Mouse (Mus musculus) olfactory bulb, adult 2 months (tissue): ENCODE measurements around the gene Col8a2. TPM values are rescaled to one million over a fixed set of nuclear protein-coding genes. Genes with fewer than 3 reads are reported as not detected.

Source experiments
- H3K27ac ChIP-seq: fragments of 200-500 bp; 2 replicates; pipeline ENCODE4 v1.5.1; 2012; ENCODE audit warnings: low read depth, low read length; ENCODE audit not compliant: insufficient read depth
- H3K4me1 ChIP-seq: fragments of 200-500 bp; 2 replicates; pipeline ENCODE4 v1.6.1; 2012; ENCODE audit warnings: low read length; ENCODE audit not compliant: control insufficient read depth, insufficient read depth
- H3K4me3 ChIP-seq: fragments of 200-500 bp; 2 replicates; pipeline ENCODE4 v1.5.1; 2012; ENCODE audit warnings: mild to moderate bottlenecking, low read depth, low read length, moderate library complexity; ENCODE audit not compliant: insufficient read depth
- CTCF ChIP-seq: fragments of 200-500 bp; IDR thresholded peaks from 2 replicates; pipeline ENCODE4 v1.5.1; 2012; ENCODE audit warnings: low read depth, mild to moderate bottlenecking, low read length, moderate library complexity; ENCODE audit not compliant: insufficient read depth
- POLR2A ChIP-seq: fragments of 200-500 bp; IDR thresholded peaks from 2 replicates; pipeline ENCODE4 v1.6.1; 2012; ENCODE audit warnings: mild to moderate bottlenecking, low read depth, low read length, moderate library complexity; ENCODE audit not compliant: insufficient read depth
- WGBS: fragments of 180-500 bp; shearing (Covaris S2); methylation state at CpG from one replicate; pipeline ENCODE4 v1.1.7; 2018; 5-methylcytosine and 5-hydroxymethylcytosine counted together
- polyA plus RNA-seq: library from polyadenylated mRNA; stranded (reverse); fragments of >200 nt; gene quantifications from 2 replicates; pipeline ENCODE4 v1.2.4, GENCODE M21; 2012; ENCODE audit warnings: low replicate concordance; ENCODE audit not compliant: missing spikeins, insufficient read depth, insufficient read length

The Col8a2 gene
- polyA plus RNA-seq, 1 experiment = not detected

DNA sequence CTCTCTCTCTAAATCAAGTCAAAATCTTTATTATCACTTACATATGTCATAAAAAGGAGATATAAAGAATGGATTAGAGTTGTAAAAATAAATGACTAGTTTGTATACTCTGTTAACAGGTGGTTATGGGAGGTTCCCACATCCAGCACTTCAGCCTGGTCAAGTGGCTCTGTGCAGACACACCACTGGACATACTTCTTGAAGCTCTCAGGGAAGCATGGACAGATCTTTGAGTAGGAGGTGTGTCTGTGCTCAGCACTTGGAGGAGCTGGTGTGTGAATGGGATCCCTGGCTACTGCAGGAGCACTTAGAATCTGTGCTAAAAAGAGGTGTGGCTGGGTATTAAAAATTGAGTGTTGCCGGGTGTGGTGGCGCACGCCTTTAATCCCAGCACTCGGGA is 43.7 kb downstream of the Col8a2 start:
- H3K27ac ChIP-seq = no peak overlapping the region
- TF ChIP-seq CTCF (no peak), POLR2A (no peak)
- no peak overlapping the region for H3K4me3 ChIP-seq
- 94% methylated on average over 4 of the region's 4 CpGs for WGBS
- peaks cover 3% of the 10 kb centered on the region; the same call in 1 of the 2 replicates for H3K4me1 ChIP-seq

DNA sequence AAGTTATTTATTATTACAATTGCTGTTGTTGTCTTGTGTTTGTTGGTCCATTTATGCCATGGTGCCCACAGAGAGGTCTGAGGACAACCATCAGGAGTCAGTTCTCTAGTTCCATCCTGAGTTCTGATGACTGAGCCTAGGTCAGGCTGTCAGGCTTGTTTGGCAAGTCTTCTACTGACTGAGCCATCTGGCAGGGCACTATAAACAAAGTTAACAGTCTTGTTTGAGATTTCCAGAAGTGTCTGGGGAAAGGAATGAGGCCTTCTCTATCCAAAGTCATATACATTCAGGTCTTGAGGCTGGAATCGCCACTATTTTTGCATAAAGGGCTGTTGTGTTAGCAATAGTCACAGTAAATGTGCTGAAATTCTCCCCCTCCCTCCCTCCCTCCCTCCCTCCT is 45.2 kb downstream of the Col8a2 start:
- no peak for TF ChIP-seq CTCF
- TF ChIP-seq POLR2A = no peak
- Histone ChIP-seq H3K4me1 (no peaks in the 10 kb centered on the region), H3K27ac (no peak overlapping the region), H3K4me3 (no peak overlapping the region)
- 70% methylated on average over 1 of the region's 1 CpGs for WGBS

DNA sequence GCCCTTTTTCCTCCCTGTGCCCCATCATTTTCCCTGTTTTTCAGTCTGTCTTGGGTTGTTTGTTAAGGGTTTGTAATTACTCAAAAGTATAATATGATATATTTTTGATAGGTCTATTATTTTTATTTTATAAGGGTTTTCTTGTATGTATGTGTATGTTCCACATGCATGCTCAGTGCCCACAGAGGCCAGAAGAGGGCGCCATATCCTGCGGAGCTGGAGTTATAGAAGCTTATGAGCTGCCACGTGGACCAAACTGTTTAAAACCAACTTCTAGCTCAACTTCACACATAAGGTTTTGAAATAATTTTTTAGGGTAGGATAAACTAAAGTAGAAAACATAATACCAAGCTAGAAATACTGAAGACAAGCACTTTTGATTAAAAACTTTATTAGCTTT is 45.8 kb downstream of the Col8a2 start:
- Histone ChIP-seq H3K4me3 (no peak overlapping the region), H3K27ac (no peak overlapping the region), H3K4me1 (no peaks in the 10 kb centered on the region)
- WGBS = 55% methylated on average over 3 of the region's 3 CpGs
- TF ChIP-seq POLR2A = no peak
- no peak for TF ChIP-seq CTCF

DNA sequence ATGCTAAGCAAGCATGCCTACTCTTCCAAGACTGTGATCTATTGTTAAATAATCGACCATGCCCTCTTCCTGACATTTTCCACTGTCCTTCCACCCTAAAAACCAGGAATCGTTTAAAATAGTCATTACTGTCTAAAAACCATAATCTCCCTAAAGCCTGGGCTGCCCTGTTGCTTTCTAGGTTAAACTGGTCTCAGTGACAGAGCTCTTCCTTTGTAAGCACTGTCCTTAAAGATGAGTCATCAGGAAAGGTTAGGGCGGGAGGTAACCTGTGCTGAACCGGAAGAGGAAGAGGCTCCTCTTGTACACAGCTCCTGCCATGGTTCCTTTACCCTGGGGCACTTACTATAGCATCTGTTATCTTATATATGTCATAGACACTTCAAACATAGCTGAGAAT is 52.9 kb downstream of the Col8a2 start:
- no peak for TF ChIP-seq POLR2A
- TF ChIP-seq CTCF = no peak
- Histone ChIP-seq H3K4me3 (no peak overlapping the region), H3K4me1 (no peaks in the 10 kb centered on the region), H3K27ac (no peak overlapping the region)
- 53% methylated on average over 4 of the region's 4 CpGs for WGBS

DNA sequence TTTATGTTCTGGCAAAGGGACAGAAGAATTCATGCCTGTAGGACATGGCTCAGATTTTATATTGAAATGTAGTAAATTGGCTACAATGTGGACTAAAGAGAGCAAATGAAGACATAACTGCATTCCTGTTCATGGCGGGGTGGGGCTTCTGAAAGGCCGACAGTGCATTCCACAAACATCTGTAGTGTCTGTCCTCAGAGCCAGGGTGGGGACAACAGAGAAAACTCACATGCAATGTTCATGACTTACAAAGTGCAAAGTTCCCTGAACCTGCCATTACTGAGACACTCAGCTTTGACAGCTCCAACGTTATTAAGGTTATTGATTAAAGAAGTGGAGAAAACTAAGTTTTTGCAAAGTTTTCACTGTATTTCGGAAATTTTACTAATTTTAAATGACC is 56.9 kb downstream of the Col8a2 start:
- no peak for TF ChIP-seq CTCF
- TF ChIP-seq POLR2A = no peak
- WGBS = 81% methylated on average over 4 of the region's 4 CpGs

DNA sequence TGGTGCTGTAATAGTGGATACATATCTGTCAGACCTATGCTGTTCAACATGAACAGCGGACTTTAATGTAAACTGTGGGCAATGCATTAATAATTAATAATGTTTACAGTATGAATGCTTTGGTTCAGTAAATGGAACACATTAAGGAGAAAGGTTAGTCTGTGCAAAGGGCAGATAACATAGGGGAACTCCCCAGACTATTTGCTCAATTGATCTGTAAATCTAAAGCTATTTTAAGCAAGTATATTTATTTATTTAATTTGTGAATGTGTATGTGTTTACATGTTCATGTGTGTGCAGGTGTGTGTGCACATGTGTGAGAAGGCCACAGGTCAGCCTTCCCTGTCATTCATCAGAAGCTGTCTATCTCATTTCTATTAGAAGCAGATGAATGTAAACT is 73.5 kb downstream of the Col8a2 start:
- H3K27ac ChIP-seq = no peak overlapping the region
- 96% methylated on average over 1 of the region's 1 CpGs for WGBS
- TF ChIP-seq POLR2A (no peak), CTCF (no peak)
- no peak overlapping the region for H3K4me3 ChIP-seq
- H3K4me1 ChIP-seq = no peaks in the 10 kb centered on the region

More for the DNA sequence above, 56.9 kb downstream of the Col8a2 start:
- Histone ChIP-seq H3K4me3 (no peak overlapping the region), H3K27ac (no peak overlapping the region), H3K4me1 (no peaks in the 10 kb centered on the region)

Other genes with a start within 250 kb of the Col8a2 start
- not detected in 2 replicates for gene Mrps15, start 239.9 kb upstream of the Col8a2 start, polyA plus RNA-seq
- gene Oscp1, start 228.2 kb upstream of the Col8a2 start, polyA plus RNA-seq = not detected in 2 replicates
- gene Lsm10, start 190.2 kb upstream of the Col8a2 start, polyA plus RNA-seq = not detected in 2 replicates
- not detected in 2 replicates for gene Stk40, start 182.8 kb upstream of the Col8a2 start, polyA plus RNA-seq
- gene Eva1b, start 139.0 kb upstream of the Col8a2 start, polyA plus RNA-seq = not detected in 2 replicates
- gene Sh3d21, start 123.3 kb upstream of the Col8a2 start, polyA plus RNA-seq = not detected in 2 replicates
- gene Thrap3, start 84.0 kb upstream of the Col8a2 start, polyA plus RNA-seq = 165 and 783 TPM in 2 replicates
- gene Map7d1, start 30.4 kb upstream of the Col8a2 start, polyA plus RNA-seq = 379 TPM in 1 of 2 replicates, not detected in the other
- gene Trappc3, start 24.5 kb upstream of the Col8a2 start, polyA plus RNA-seq = 342 TPM in 1 of 2 replicates, not detected in the other
- not detected in 2 replicates for gene Adprhl2, start 34.9 kb downstream of the Col8a2 start, polyA plus RNA-seq
- not detected in 2 replicates for gene Tekt2, start 38.9 kb downstream of the Col8a2 start, polyA plus RNA-seq
- gene Ago3, start 142.8 kb downstream of the Col8a2 start, polyA plus RNA-seq = 39.0 TPM in 1 of 2 replicates, not detected in the other
- gene Ago1, start 181.8 kb downstream of the Col8a2 start, polyA plus RNA-seq = 173 TPM in 1 of 2 replicates, not detected in the other
- not detected in 2 replicates for gene Ago4, start 246.7 kb downstream of the Col8a2 start, polyA plus RNA-seq